Mouse (Mus musculus): ENCODE measurements around the gene Cbfa2t3.
A peak's percentile ranks its signal among the peaks of the same experiment; 100 is the strongest.

The Cbfa2t3 gene

GRCm38 (mm10) chr8:122610209-122610608, 88.7 kb downstream of the Cbfa2t3 start:
- no peak for DNase-seq (ENCODE audit: low spot score)

GRCm38 (mm10) chr8:122606810-122607209, 92.1 kb downstream of the Cbfa2t3 start:
- no peak for DNase-seq (ENCODE audit: low spot score)

- no peak for DNase-seq (ENCODE audit: low spot score)
Measured at GRCm38 (mm10) chr8:122605367-122605766, 93.5 kb downstream of the Cbfa2t3 start.

- no peak for DNase-seq (ENCODE audit: low spot score)
Measured at GRCm38 (mm10) chr8:122604640-122605039, 94.3 kb downstream of the Cbfa2t3 start.

GRCm38 (mm10) chr8:122600666-122601065, 98.2 kb downstream of the Cbfa2t3 start:
- no peak for DNase-seq (ENCODE audit: low spot score)

GRCm38 (mm10) chr8:122596031-122596430, 102.9 kb downstream of the Cbfa2t3 start:
- no peak for DNase-seq (ENCODE audit: low spot score)

GRCm38 (mm10) chr8:122593783-122594507, 105.0 kb downstream of the Cbfa2t3 start:
- DNase-seq (ENCODE audit: low spot score), result no peak

- DNase-seq (ENCODE audit: low spot score), result no peak
Measured at GRCm38 (mm10) chr8:122593240-122593639, 105.7 kb downstream of the Cbfa2t3 start.

GRCm38 (mm10) chr8:122586749-122587148, 112.2 kb downstream of the Cbfa2t3 start:
- DNase-seq (ENCODE audit: low spot score), result no peak

- no peak for DNase-seq (ENCODE audit: low spot score)
Measured at GRCm38 (mm10) chr8:122586171-122586570, 112.7 kb downstream of the Cbfa2t3 start.

GRCm38 (mm10) chr8:122585411-122585891, 113.5 kb downstream of the Cbfa2t3 start:
- no peak for DNase-seq (ENCODE audit: low spot score)

- DNase-seq (ENCODE audit: low spot score), result no peak
Measured at GRCm38 (mm10) chr8:122584981-122585380, 113.9 kb downstream of the Cbfa2t3 start.

- no peak for DNase-seq (ENCODE audit: low spot score)
Measured at GRCm38 (mm10) chr8:122580926-122581325, 118.0 kb downstream of the Cbfa2t3 start.

- DNase-seq (ENCODE audit: low spot score), result no peak
Measured at GRCm38 (mm10) chr8:122579196-122579595, 119.7 kb downstream of the Cbfa2t3 start.

- no peak for DNase-seq (ENCODE audit: low spot score)
Measured at GRCm38 (mm10) chr8:122577116-122577515, 121.8 kb downstream of the Cbfa2t3 start.

GRCm38 (mm10) chr8:122576648-122577022, 122.3 kb downstream of the Cbfa2t3 start, which contains the start of gene Aprt:
TSS of gene Aprt (minus strand) at chr8:122576909.
- DNase-seq (ENCODE audit: low spot score), result peak; percentile 94

- no peak for DNase-seq (ENCODE audit: low spot score)
Measured at GRCm38 (mm10) chr8:122575735-122576647, 122.9 kb downstream of the Cbfa2t3 start.

GRCm38 (mm10) chr8:122575286-122575685, 123.6 kb downstream of the Cbfa2t3 start:
- DNase-seq (ENCODE audit: low spot score), result no peak
